Mouse (Mus musculus) liver, postnatal 0 days (tissue): ENCODE data around the gene Actr2.
"Not testable (repeated sequence)": the region's sequence is repeated elsewhere in the genome, so short reads cannot be mapped to it uniquely, and the experiment has no call there.

ENCODE experiments used
- CTCF ChIP-seq: sonication (generic); IDR thresholded peaks from 2 replicates; pipeline ENCODE4 v1.5.1; 2016; ENCODE audit warnings: antibody characterized with exemption, low read depth
- EP300 ChIP-seq: IDR thresholded peaks from 2 replicates; pipeline ENCODE4 v1.6.1; 2016; ENCODE audit warnings: antibody characterized with exemption, low read depth, mild to moderate bottlenecking

DNA sequence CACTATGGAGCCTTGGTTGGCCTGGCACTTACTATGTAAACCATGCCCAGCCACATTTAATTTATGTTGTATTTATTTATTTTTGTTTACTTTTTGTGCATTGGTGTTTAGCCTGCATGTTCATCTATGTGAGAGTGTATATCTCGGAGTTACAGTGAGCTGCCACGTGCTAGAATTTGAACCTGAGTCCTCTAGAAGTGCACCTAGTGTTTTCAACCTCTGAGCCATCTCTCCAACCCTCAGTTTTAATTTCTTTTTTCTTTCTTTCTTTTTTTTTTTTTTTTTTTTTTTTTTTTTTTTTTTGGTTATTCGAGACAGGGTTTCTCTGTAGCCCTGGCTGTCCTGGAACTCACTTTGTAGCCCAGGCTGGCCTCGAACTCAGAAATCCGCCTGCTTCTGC lies 81.7 kb downstream of the Actr2 start:
- not testable (repeated sequence) for TF ChIP-seq CTCF, EP300
